Comparison of ENCODE assay signal across 7 mouse cellular contexts in the genomic region with DNA sequence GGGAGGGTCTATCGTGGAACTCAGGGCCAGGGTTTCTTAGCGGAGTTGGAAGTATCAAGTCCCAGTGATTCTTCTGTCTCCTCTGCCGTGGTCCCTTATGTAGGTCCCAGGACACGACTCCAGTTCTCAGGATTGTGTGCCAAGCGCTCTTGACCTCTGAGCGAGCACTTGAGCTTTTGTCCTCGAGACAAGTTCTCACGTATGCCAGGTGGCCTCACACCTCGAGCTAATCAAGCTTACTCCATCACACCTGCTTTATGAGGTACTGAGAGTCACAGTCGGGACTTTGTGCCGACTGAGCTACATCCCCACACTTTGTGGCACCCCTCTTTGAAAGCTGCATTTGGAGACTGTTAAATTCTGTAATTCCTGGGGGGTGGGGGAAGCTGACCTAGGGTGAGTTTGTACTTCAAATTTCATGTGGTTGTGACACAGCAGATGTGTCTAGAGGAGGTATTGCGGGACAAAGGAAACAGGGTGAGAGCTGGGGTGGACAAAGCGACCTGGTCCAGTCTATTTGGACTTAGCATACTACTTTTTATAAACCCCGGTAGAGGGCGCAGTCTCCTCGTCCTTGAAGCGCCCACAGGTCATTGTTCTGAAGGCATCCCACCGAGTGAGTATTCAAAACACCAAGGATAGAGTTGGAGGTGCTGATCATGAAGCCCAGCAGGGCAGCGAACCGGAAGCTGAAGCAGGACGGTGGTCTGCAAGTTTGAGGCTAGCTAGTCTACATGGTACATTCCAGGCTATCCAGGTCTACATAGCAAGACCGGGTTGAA. TPM values are rescaled to one million over a fixed set of nuclear protein-coding genes. Genes with fewer than 3 reads are reported as not detected.
DNase-seq lines count a peak whose midpoint lies in the region; ATAC-seq and TF ChIP-seq lines count a peak whose summit lies in the region.

No protein-coding gene starts in this region.

- no peak for TF ChIP-seq POLR2A in CH12.LX (IDR thresholded peaks at IDR 0.05; ENCODE audit: low read depth, low read length)

- H3K79me2 ChIP-seq in CH12.LX (replicated peaks; ENCODE audit: control insufficient read depth, extremely low read depth, insufficient read depth, poor library complexity, severe bottlenecking) = no peaks in the 10 kb centered on the region

- TF ChIP-seq RAD21 in CH12.LX (IDR thresholded peaks at IDR 0.05; ENCODE audit: low read depth, low read length) = peak; percentile 95

- peaks cover 0 to 4% of the 10 kb centered on the region in 2 experiments; a peak in 2 of 4 replicates for H3K4me1 ChIP-seq in CH12.LX (ENCODE audit: control insufficient read depth in 1 of 2, insufficient read depth in 2 of 2)
- peaks cover 39% of the 10 kb centered on the region for H3K4me1 ChIP-seq in heart, embryonic 13.5 days
- peaks cover 21% of the 10 kb centered on the region for H3K4me1 ChIP-seq in kidney, embryonic 14.5 days (ENCODE audit: control insufficient read depth, insufficient read depth, low read length)

- TF ChIP-seq CTCF in CH12.LX (conservative IDR thresholded peaks at IDR 0.05 in 1 of 2, IDR thresholded peaks at IDR 0.05 in 1 of 2; ENCODE audit: low read depth in 2 of 2, low read length in 2 of 2) = peak; percentile 62 to 95

- 25% methylated on average over 22 of the region's 22 CpGs for WGBS in heart, embryonic 13.5 days
- whole genome bisulfite sequencing in kidney, embryonic 14.5 days = 29% methylated on average over 22 of the region's 22 CpGs

- peak; percentile 71 for ATAC-seq in activated CD4-positive, CD25-positive, alpha-beta regulatory T cell, adult 4 months
- 0 out of 2 replicates have a peak, but pooled peaks have one; percentile 32 for ATAC-seq in heart, embryonic 13.5 days (ENCODE audit: extremely low read depth, insufficient number of reproducible peaks, low FRiP score, low TSS enrichment)
- peak; percentile 72 for ATAC-seq in kidney, embryonic 14.5 days (ENCODE audit: low FRiP score, low TSS enrichment)

- TF ChIP-seq EP300 in CH12.LX (IDR thresholded peaks at IDR 0.05; ENCODE audit: low read length) = no peak

- H3K4me3 ChIP-seq in CH12.LX (replicated peaks in 1 of 3; ENCODE audit: low read depth in 2 of 3, low read length in 2 of 3, poor library complexity in 1 of 3) = no peak overlapping the region
- H3K4me3 ChIP-seq in heart, embryonic 13.5 days = 0 out of 2 replicates have a peak overlapping the region, but pooled peaks have one; percentile 15
- no peak overlapping the region for H3K4me3 ChIP-seq in kidney, embryonic 14.5 days (ENCODE audit: low read length)

- H3K9me3 ChIP-seq in CH12.LX (replicated peaks; ENCODE audit: low read length) = no peaks in the 10 kb centered on the region
- no peaks in the 10 kb centered on the region for H3K9me3 ChIP-seq in heart, embryonic 13.5 days
- no peaks in the 10 kb centered on the region for H3K9me3 ChIP-seq in kidney, embryonic 14.5 days (ENCODE audit: control insufficient read depth, low read length)

- peak; percentile 86 for DNase-seq in CH12.LX (ENCODE audit: extremely low read depth)
- peak; percentile 78 for DNase-seq in embryo, embryonic 11.5 days (ENCODE audit: low read depth, low spot score)
- DNase-seq in lung, postnatal 10 days = peak; percentile 81
- DNase-seq in retina, adult 2 months (ENCODE audit: low read depth, low spot score) = peak; percentile 32

- H3K27me3 ChIP-seq in CH12.LX (replicated peaks) = no peaks in the 10 kb centered on the region
- H3K27me3 ChIP-seq in heart, embryonic 13.5 days (replicated peaks) = no peaks in the 10 kb centered on the region
- H3K27me3 ChIP-seq in kidney, embryonic 14.5 days (ENCODE audit: control insufficient read depth, insufficient read depth, low read length) = no peaks in the 10 kb centered on the region

- in situ Hi-C loops in CH12.LX (cut with MboI; ENCODE audit: low pct_ligation_motif_present, low pct_unique_long_range_greater_than_20kb, low sequenced_read_pairs) = loop anchor here (10.0 kb wide), 2 partner anchors 168 to 598 kb away; no protein-coding TSS in a partner anchor

- H3K27ac ChIP-seq in CH12.LX (ENCODE audit: insufficient read depth, low read depth) = no peak overlapping the region
- H3K27ac ChIP-seq in heart, embryonic 13.5 days (replicated peaks) = no peak overlapping the region
- no peak overlapping the region for H3K27ac ChIP-seq in kidney, embryonic 14.5 days (ENCODE audit: low read depth, low read length)

- no peak overlapping the region for H3K9ac ChIP-seq in CH12.LX (ENCODE audit: insufficient read depth, low read depth)
- peak overlapping the region; percentile 62 for H3K9ac ChIP-seq in heart, embryonic 13.5 days
- H3K9ac ChIP-seq in kidney, embryonic 14.5 days (ENCODE audit: low read depth, low read length) = no peak overlapping the region

- dilution Hi-C loops in CH12.LX (cut with MboI; ENCODE audit: extremely low pct_ligation_motif_present, extremely low pct_unique_long_range_greater_than_20kb, low sequenced_read_pairs) = loop anchor here (25.0 kb wide), 1 partner anchor 91 kb away; no protein-coding TSS in a partner anchor

- peaks cover 0 to 24% of the 10 kb centered on the region in 2 experiments for H3K36me3 ChIP-seq in CH12.LX (replicated peaks in 1 of 2; ENCODE audit: control insufficient read depth in 1 of 2, insufficient read depth in 1 of 2, low read length in 1 of 2)
- peaks cover 5% of the 10 kb centered on the region for H3K36me3 ChIP-seq in heart, embryonic 13.5 days
- no peaks in the 10 kb centered on the region for H3K36me3 ChIP-seq in kidney, embryonic 14.5 days (ENCODE audit: control insufficient read depth, insufficient read depth, low read length)

- H3K4me2 ChIP-seq in CH12.LX (ENCODE audit: insufficient read depth, low read depth, poor library complexity, severe bottlenecking) = no peak overlapping the region; the same call in 1 of the 2 replicates
- H3K4me2 ChIP-seq in heart, embryonic 13.5 days = peak overlapping the region; percentile 57
- H3K4me2 ChIP-seq in kidney, embryonic 14.5 days (replicated peaks; ENCODE audit: low read depth, low read length) = no peak overlapping the region

TF ChIP-seq in CH12.LX, 34 proteins besides CTCF, POLR2A, EP300 and RAD21:
- TF ChIP-seq ZC3H11A (IDR thresholded peaks at IDR 0.05; ENCODE audit: low read depth, low read length) (peak; percentile 80), SMC3 (IDR thresholded peaks at IDR 0.05; ENCODE audit: low read depth, low read length) (peak; percentile 90), JUN (IDR thresholded peaks at IDR 0.05; ENCODE audit: insufficient read depth, low read depth, low read length) (no peak), ZKSCAN1 (IDR thresholded peaks at IDR 0.05; ENCODE audit: borderline replicate concordance, low read depth, low read length) (no peak), IRF4 (IDR thresholded peaks at IDR 0.05; ENCODE audit: low read depth, low read length) (no peak)

RNA-seq across cellular contexts. Expression of gene Mtmr12, which starts 8.2 kb away (rescaled TPM):
- 8.2 and 8.6 TPM in 2 replicates for total RNA-seq in CH12.LX (2012; rRNA removed)
- 11.0 and 12.3 TPM in 2 replicates for total RNA-seq in CH12.LX (2014; rRNA removed)
- 15.3 and 16.3 TPM in 2 replicates for polyA plus RNA-seq in CH12.LX (2012; ENCODE audit: insufficient read length, low read depth)
- 10 to 100 TPM; 21.0 to 21.2 TPM for polyA plus RNA-seq in activated CD4-positive, CD25-positive, alpha-beta regulatory T cell, adult 4 months (2017; shearing (Covaris generic))
- 11.4 and 12.0 TPM in 2 replicates for polyA plus RNA-seq in heart, embryonic 13.5 days (2015; fragmentation: Nextera tagmentation; extraction: Ambion mirVana)
- polyA plus RNA-seq in kidney, embryonic 14.5 days (2014; fragmentation: Nextera tagmentation; extraction: Ambion mirVana) = 10.6 and 25.4 TPM in 2 replicates

Comparison
In these comparisons a context has a peak if more than half of its experiments do, and no peak if none do; other contexts are left out.
1. DNase-seq: peak in every context shown above with its lines; median percentile 86 in CH12.LX; 81 in lung, postnatal 10 days; 78 in embryo, embryonic 11.5 days; 32 in retina, adult 2 months.